Mouse (Mus musculus) G1E (cell line): ENCODE results near the gene Sgms2. TPM values are rescaled to one million over a fixed set of nuclear protein-coding genes. Genes with fewer than 3 reads are reported as not detected.

Experiments
- ATAC-seq: 2 replicates; pipeline ENCODE4 v1.8.0; 2016; ENCODE audit warnings: mild to moderate bottlenecking; ENCODE audit not compliant: insufficient number of reproducible peaks, poor library complexity, low FRiP score, severe bottlenecking; ENCODE audit errors: extremely low read depth
- DNase-seq: peaks from one replicate; pipeline ENCODE4 v3.0.0; 2012; ENCODE audit warnings: low spot score
- H3K27me3 ChIP-seq: 2 replicates; pipeline ENCODE4 v1.6.1; 2012; ENCODE audit warnings: mild to moderate bottlenecking, low read length, inconsistent platforms; ENCODE audit not compliant: insufficient read depth
- H3K36me3 ChIP-seq: replicated peaks from 2 replicates; pipeline ENCODE3; 2012; ENCODE audit warnings: mild to moderate bottlenecking, inconsistent platforms
- H3K4me1 ChIP-seq: 2 replicates; pipeline ENCODE4 v1.6.1; 2012; ENCODE audit warnings: low read depth, low read length, inconsistent platforms, mixed read lengths; ENCODE audit not compliant: insufficient read depth
- H3K4me3 ChIP-seq: 2 replicates; pipeline ENCODE4 v1.5.1; 2012; ENCODE audit warnings: low read depth, mild to moderate bottlenecking, inconsistent platforms, low read length, moderate library complexity, mixed read lengths
- H3K9me3 ChIP-seq: replicated peaks from 2 replicates; pipeline ENCODE4 v1.6.1; 2012; ENCODE audit warnings: inconsistent platforms
- CTCF ChIP-seq: IDR thresholded peaks from 2 replicates; pipeline ENCODE4 v1.5.1; 2012; ENCODE audit warnings: low read depth, low read length, inconsistent platforms, mixed read lengths
- GATA1 ChIP-seq: IDR thresholded peaks from 2 replicates; pipeline ENCODE4 v1.6.1; 2012; ENCODE audit warnings: borderline replicate concordance, low read length, inconsistent platforms, mixed read lengths
- GATA2 ChIP-seq: IDR thresholded peaks from 2 replicates; pipeline ENCODE4 v1.6.1; 2012; ENCODE audit warnings: low read depth, low read length, inconsistent platforms, borderline replicate concordance
- POLR2AphosphoS5 ChIP-seq: IDR thresholded peaks from 2 replicates; pipeline ENCODE4 v1.6.1; 2012; ENCODE audit warnings: low read depth, low read length, inconsistent platforms; ENCODE audit not compliant: insufficient replicate concordance
- TAL1 ChIP-seq: conservative IDR thresholded peaks from 2 replicates; pipeline ENCODE4 v1.6.1; 2012; ENCODE audit warnings: low read depth, low read length, inconsistent platforms, mixed read lengths
- polyA plus RNA-seq: library from polyadenylated mRNA; stranded (reverse); fragments of >175 nt; gene quantifications from 2 replicates; pipeline ENCODE4 v1.2.3, GENCODE M21; 2012
- total RNA-seq, 2 experiments: library from RNA; stranded (forward) in 1 of 2; stranded (reverse) in 1 of 2; fragments of 200-1000 nt in 1 of 2; fragments of >200 nt in 1 of 2; fragmentation: Nextera tagmentation in 1 of 2; gene quantifications; 2 replicates each; pipeline ENCODE4 v1.2.3; 2014 to 2017

Sgms2 gene
- total and polyA plus RNA-seq, 3 experiments = 0.11 TPM; not detected in 2

- no peak for DNase-seq
These were observed 192.1 kb downstream of the Sgms2 start for GRCm38 (mm10) chr3:131299078-131299477.

DNA sequence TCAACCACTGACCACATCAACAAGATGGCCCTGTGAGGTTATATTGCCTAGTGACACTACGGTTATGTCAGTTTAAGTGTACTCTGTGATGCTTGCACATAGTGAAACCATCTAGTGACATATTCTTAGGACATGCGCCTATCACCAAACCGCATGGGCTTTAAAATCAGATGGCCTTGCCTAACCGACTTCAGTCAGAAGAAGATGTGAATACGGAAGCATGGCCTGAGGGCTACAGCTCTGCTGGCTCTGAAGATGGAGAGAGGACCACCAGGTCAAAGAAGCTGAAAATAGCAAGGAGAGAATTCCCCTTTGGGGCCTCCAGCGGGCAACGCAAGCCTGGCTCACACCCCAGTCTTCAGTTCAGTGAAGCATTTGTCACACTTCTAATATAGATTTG lies 194.3 kb downstream of the Sgms2 start:
- DNase-seq (no peak), ATAC-seq (no peak)
- Histone ChIP-seq H3K4me3 (no peak overlapping the region), H3K9me3 (peaks cover 24% of the 10 kb centered on the region), H3K4me1 (no peaks in the 10 kb centered on the region), H3K27me3 (no peaks in the 10 kb centered on the region), H3K36me3 (no peaks in the 10 kb centered on the region)
- TF ChIP-seq GATA2 (no peak), TAL1 (no peak), CTCF (no peak), GATA1 (no peak), POLR2AphosphoS5 (no peak)

More at GRCm38 (mm10) chr3:131299078-131299477, 192.1 kb downstream of the Sgms2 start:
- no peak for TF ChIP-seq GATA1
- no peak for TF ChIP-seq POLR2AphosphoS5
- peaks cover 33% of the 10 kb centered on the region for H3K9me3 ChIP-seq
- no peak for ATAC-seq
- H3K4me1 ChIP-seq = no peaks in the 10 kb centered on the region
- no peaks in the 10 kb centered on the region for H3K27me3 ChIP-seq
- H3K36me3 ChIP-seq = no peaks in the 10 kb centered on the region
- H3K4me3 ChIP-seq = no peak overlapping the region

GRCm38 (mm10) chr3:131295513-131296200 lies 195.6 kb downstream of the Sgms2 start:
- no peak for TF ChIP-seq GATA1
- no peak for TF ChIP-seq CTCF
- no peak for TF ChIP-seq TAL1
- no peak for TF ChIP-seq POLR2AphosphoS5
- TF ChIP-seq GATA2 = no peak
- ATAC-seq (no peak), DNase-seq (no peak)
- Histone ChIP-seq H3K4me3 (no peak overlapping the region), H3K27me3 (no peaks in the 10 kb centered on the region), H3K4me1 (no peaks in the 10 kb centered on the region), H3K36me3 (no peaks in the 10 kb centered on the region), H3K9me3 (peaks cover 24% of the 10 kb centered on the region)

DNA sequence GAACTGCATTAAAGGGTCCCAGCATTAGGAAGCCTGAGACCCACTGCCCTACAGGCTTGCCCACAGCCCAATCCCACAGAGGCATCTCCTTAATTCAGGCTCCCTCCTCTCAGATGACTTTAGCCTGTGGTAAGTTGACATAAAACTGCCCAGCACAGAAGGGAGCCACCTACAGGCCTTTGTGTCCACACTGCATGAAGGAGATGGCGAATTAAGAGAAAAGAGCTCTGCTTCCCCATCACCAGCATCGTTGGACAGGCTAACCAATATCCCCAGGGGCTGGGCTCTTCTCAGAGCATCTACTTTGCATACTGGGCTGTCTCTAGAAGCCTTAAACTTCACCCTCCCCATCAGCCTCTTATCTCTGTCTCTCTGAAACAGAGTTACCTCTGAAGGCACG lies 196.7 kb downstream of the Sgms2 start:
- no peak for TF ChIP-seq TAL1

GRCm38 (mm10) chr3:131292959-131293358 lies 198.3 kb downstream of the Sgms2 start:
- no peak for TF ChIP-seq GATA1
- no peak for TF ChIP-seq POLR2AphosphoS5
- no peak for TF ChIP-seq TAL1
- TF ChIP-seq GATA2 = no peak
- TF ChIP-seq CTCF = no peak
- H3K9me3 ChIP-seq = peaks cover 35% of the 10 kb centered on the region
- DNase-seq (no peak), ATAC-seq (no peak)
- no peaks in the 10 kb centered on the region for H3K36me3 ChIP-seq
- no peak overlapping the region for H3K4me3 ChIP-seq
- H3K27me3 ChIP-seq = no peaks in the 10 kb centered on the region
- no peaks in the 10 kb centered on the region for H3K4me1 ChIP-seq

More for the DNA sequence above, 196.7 kb downstream of the Sgms2 start:
- Histone ChIP-seq H3K4me3 (no peak overlapping the region), H3K4me1 (no peaks in the 10 kb centered on the region), H3K9me3 (peaks cover 33% of the 10 kb centered on the region), H3K36me3 (no peaks in the 10 kb centered on the region), H3K27me3 (no peaks in the 10 kb centered on the region)
- DNase-seq (no peak), ATAC-seq (no peak)

DNA sequence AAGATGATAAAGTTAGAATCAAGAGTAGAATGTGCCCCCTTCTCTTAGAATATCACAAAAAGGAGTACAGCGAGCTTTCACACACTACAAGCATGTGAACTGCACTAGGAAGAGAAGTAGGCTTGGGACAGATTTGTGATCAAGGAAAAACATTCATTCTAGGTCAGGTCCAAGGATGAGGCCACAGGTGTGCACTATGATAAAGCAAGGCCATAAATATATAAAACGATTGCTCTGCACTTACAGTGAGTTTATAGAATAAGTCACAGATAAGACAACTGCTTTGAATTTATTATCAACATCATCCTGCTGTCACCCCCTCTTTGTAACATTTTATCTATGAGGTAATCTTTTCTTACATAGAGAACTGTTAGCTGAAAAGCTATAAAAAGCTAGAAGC lies 198.9 kb downstream of the Sgms2 start:
- peaks cover 37% of the 10 kb centered on the region for H3K9me3 ChIP-seq
- ATAC-seq = no peak
- H3K36me3 ChIP-seq = no peaks in the 10 kb centered on the region
- TF ChIP-seq TAL1 (no peak), POLR2AphosphoS5 (no peak), GATA1 (no peak), CTCF (no peak), GATA2 (no peak)
- no peak for DNase-seq
- no peaks in the 10 kb centered on the region for H3K27me3 ChIP-seq
- no peaks in the 10 kb centered on the region for H3K4me1 ChIP-seq
- no peak overlapping the region for H3K4me3 ChIP-seq

- Histone ChIP-seq H3K36me3 (no peaks in the 10 kb centered on the region), H3K4me3 (no peak overlapping the region), H3K9me3 (peaks cover 38% of the 10 kb centered on the region), H3K4me1 (no peaks in the 10 kb centered on the region), H3K27me3 (no peaks in the 10 kb centered on the region)
- TF ChIP-seq CTCF = no peak
- no peak for TF ChIP-seq GATA2
- TF ChIP-seq TAL1 = no peak
- TF ChIP-seq POLR2AphosphoS5 = no peak
- no peak for TF ChIP-seq GATA1
- ATAC-seq (no peak), DNase-seq (no peak)
These were observed 199.3 kb downstream of the Sgms2 start for GRCm38 (mm10) chr3:131291890-131292289.
